Mouse (Mus musculus) bone marrow macrophage, adult 2 months (primary cell): ENCODE measurements around the gene Rsad1.

Experiments
- CTCF ChIP-seq: IDR thresholded peaks from 2 replicates; pipeline ENCODE4 v1.5.1; 2012; ENCODE audit warnings: low read depth, mild to moderate bottlenecking, low read length, moderate library complexity
- POLR2A ChIP-seq: IDR thresholded peaks from 2 replicates; pipeline ENCODE4 v1.6.1; 2012; ENCODE audit warnings: mild to moderate bottlenecking, low read depth, low read length, borderline replicate concordance

GRCm38 (mm10) chr11:94567326-94567725 lies 18.3 kb upstream of the Rsad1 start:
- TF ChIP-seq POLR2A (no peak), CTCF (no peak)
